Mouse (Mus musculus): ENCODE measurements around the gene Dnajb3. TPM values are rescaled to one million over a fixed set of nuclear protein-coding genes. Genes with fewer than 3 reads are reported as not detected.
"Not testable (repeated sequence)": the region's sequence is repeated elsewhere in the genome, so short reads cannot be mapped to it uniquely, and the experiment has no call there.

The Dnajb3 gene
- polyA plus RNA-seq, 1 experiment from 2014 or later, result 11.9 TPM

GRCm38 (mm10) chr1:88211812-88212211 is 6.2 kb upstream of the Dnajb3 start, which contains the start of gene Ugt1a1:
Ugt1a1 (plus strand) TSS chr1:88211959.
- Histone ChIP-seq H3K9me3 (replicated peaks) (peaks cover 46% of the 10 kb centered on the region), H3K4me1 (peaks cover 18% of the 10 kb centered on the region), H3K27ac (no peak within 1 kb of the TSS), H3K27me3 (replicated peaks) (no peaks in the 10 kb centered on the region), H3K4me2 (no peak within 1 kb of the TSS), H3K4me3 (no peak within 1 kb of the TSS), H3K9ac (no peak within 1 kb of the TSS), H3K36me3 (no peaks in the 10 kb centered on the region)
- ATAC-seq, result no peak
- 54% methylated on average over 8 of the region's 8 CpGs for WGBS (ENCODE audit: insufficient replicate concordance)

GRCm38 (mm10) chr1:88206843-88207479 is 1.4 kb upstream of the Dnajb3 start:
- Histone ChIP-seq H3K27me3 (replicated peaks) (no peaks in the 10 kb centered on the region), H3K4me2 (peak overlapping the region; percentile 49), H3K4me3 (no peak overlapping the region), H3K4me1 (peaks cover 42% of the 10 kb centered on the region), H3K9me3 (replicated peaks) (peaks cover 3% of the 10 kb centered on the region), H3K36me3 (no peaks in the 10 kb centered on the region), H3K9ac (peak overlapping the region; percentile 39; the same call in 1 of the 2 replicates), H3K27ac (peak overlapping the region; percentile 94)
- ATAC-seq, result peak; percentile 91
- WGBS (ENCODE audit: insufficient replicate concordance), result 22% methylated on average over 2 of the region's 2 CpGs

DNA sequence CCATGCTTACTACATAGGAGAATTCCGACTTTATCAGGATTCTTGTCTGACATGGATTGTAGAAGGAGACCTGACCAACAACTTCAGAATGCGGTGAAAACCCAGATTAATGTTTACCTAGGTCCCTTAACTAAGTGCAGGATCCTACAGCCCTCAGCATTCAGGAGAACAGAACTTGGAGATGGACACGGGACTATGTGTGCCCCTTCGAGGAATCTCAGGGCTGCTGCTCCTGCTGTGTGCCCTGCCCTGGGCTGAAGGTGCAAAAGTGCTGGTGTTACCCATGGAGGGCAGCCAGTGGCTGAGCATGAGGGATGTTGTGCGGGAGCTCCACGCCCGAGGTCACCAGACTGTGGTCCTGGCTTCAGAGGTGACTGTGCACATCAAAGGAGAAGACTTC is 5.1 kb downstream of the Dnajb3 start, which contains the start of gene Ugt1a2:
TSS of gene Ugt1a2 (plus strand) at position 146 of the 400 bp plus-strand sequence.
- ATAC-seq, result no peak
- no peak within 1 kb of the TSS for H3K27ac ChIP-seq
- peaks cover 14% of the 10 kb centered on the region for H3K27me3 ChIP-seq (replicated peaks)
- H3K4me1 ChIP-seq, result peaks cover 11% of the 10 kb centered on the region
- H3K4me2 ChIP-seq, result no peak within 1 kb of the TSS
- no peak within 1 kb of the TSS for H3K9ac ChIP-seq
- H3K9me3 ChIP-seq (replicated peaks), result no peaks in the 10 kb centered on the region
- H3K4me3 ChIP-seq, result no peak within 1 kb of the TSS
- no peaks in the 10 kb centered on the region for H3K36me3 ChIP-seq
- 69% methylated on average over 7 of the region's 7 CpGs for WGBS (ENCODE audit: insufficient replicate concordance)

GRCm38 (mm10) chr1:88199996-88200395 is 5.6 kb downstream of the Dnajb3 start:
- no peak overlapping the region for H3K4me2 ChIP-seq
- no peak overlapping the region for H3K9ac ChIP-seq
- ATAC-seq, result no peak
- H3K9me3 ChIP-seq (replicated peaks), result no peaks in the 10 kb centered on the region
- H3K36me3 ChIP-seq, result no peaks in the 10 kb centered on the region
- 59% methylated on average over 2 of the region's 2 CpGs for WGBS (ENCODE audit: insufficient replicate concordance)
- no peak overlapping the region for H3K27ac ChIP-seq
- peaks cover 7% of the 10 kb centered on the region for H3K4me1 ChIP-seq
- peaks cover 14% of the 10 kb centered on the region for H3K27me3 ChIP-seq (replicated peaks)
- H3K4me3 ChIP-seq, result no peak overlapping the region

DNA sequence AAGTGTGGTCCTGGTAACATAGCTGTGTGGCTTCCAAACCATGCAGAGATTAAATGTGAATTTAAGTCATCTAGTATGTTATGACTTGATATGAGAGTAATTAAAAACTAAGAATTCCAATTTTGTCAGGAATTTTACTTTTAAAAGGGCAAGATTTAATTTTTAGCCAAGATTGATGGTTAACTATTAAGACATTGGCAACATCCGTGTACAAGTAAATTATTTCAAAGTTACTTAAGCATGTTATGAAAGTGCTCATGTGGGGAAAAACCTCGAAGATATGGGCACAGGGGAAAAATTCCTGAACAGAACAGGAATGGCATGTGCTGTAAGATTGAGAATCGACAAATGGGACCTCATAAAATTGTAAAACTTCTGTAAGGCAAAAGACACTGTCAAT is 8.1 kb downstream of the Dnajb3 start:
- WGBS (ENCODE audit: insufficient replicate concordance), result 49% methylated on average over 3 of the region's 3 CpGs
- no peak for ATAC-seq
- H3K4me3 ChIP-seq, result no peak overlapping the region
- H3K4me2 ChIP-seq, result no peak overlapping the region
- peaks cover 14% of the 10 kb centered on the region for H3K27me3 ChIP-seq (replicated peaks)
- H3K36me3 ChIP-seq, result no peaks in the 10 kb centered on the region
- H3K9ac ChIP-seq, result no peak overlapping the region
- no peaks in the 10 kb centered on the region for H3K9me3 ChIP-seq (replicated peaks)
- H3K4me1 ChIP-seq, result no peaks in the 10 kb centered on the region
- no peak overlapping the region for H3K27ac ChIP-seq

DNA sequence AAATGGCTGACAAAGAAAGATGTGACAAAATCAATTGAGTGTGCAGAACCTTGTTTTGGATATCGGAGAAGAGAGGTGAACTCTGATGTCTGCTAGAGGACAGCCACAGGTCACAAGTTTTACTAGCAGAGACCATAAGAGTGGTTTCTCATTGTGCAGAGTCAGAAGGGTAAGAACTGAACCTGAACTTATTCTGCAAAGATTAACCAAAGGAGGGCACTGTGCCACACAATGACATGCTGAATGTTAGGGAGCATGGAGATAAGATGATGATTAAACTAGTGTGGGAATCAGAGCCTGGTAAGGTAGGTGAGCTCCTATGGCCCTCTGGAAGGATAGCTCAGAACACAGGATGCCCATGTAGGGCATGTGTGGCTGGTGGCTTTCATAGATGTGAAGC is 9.9 kb downstream of the Dnajb3 start:
- no peaks in the 10 kb centered on the region for H3K4me1 ChIP-seq
- no peak for ATAC-seq
- WGBS (ENCODE audit: insufficient replicate concordance), result 80% methylated on average over 1 of the region's 1 CpGs

DNA sequence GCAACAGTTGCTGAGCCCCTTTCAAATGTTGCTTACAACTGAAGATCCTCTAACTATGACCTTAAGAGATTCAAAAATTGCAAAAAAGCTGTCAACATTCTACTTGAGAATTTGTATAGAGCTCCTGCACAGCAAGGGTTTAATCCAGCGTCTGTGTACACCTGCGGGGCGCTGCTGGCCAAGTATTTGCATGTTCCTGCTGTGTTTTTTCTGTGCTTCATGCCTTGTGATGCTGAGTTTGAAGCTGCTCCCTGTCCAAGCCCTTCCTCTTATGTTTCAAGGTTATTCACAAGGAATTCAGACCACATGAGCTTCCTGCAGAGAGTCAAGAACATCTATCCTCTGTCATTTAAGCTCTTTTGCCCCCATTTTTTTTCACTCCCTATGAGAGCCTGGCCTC is 13.4 kb downstream of the Dnajb3 start:
- H3K27me3 ChIP-seq (replicated peaks), result no peaks in the 10 kb centered on the region
- no peaks in the 10 kb centered on the region for H3K9me3 ChIP-seq (replicated peaks)
- WGBS (ENCODE audit: insufficient replicate concordance), result 64% methylated on average over 3 of the region's 3 CpGs
- no peak overlapping the region for H3K4me3 ChIP-seq
- H3K4me2 ChIP-seq, result no peak overlapping the region
- no peaks in the 10 kb centered on the region for H3K36me3 ChIP-seq
- H3K27ac ChIP-seq, result no peak overlapping the region
- H3K9ac ChIP-seq, result no peak overlapping the region
- H3K4me1 ChIP-seq, result no peaks in the 10 kb centered on the region
- ATAC-seq, result no peak

More for the DNA sequence above, 9.9 kb downstream of the Dnajb3 start:
- Histone ChIP-seq H3K9ac (no peak overlapping the region), H3K9me3 (replicated peaks) (no peaks in the 10 kb centered on the region), H3K27ac (no peak overlapping the region), H3K4me3 (no peak overlapping the region), H3K4me2 (no peak overlapping the region), H3K27me3 (replicated peaks) (peaks cover 14% of the 10 kb centered on the region), H3K36me3 (no peaks in the 10 kb centered on the region)

DNA sequence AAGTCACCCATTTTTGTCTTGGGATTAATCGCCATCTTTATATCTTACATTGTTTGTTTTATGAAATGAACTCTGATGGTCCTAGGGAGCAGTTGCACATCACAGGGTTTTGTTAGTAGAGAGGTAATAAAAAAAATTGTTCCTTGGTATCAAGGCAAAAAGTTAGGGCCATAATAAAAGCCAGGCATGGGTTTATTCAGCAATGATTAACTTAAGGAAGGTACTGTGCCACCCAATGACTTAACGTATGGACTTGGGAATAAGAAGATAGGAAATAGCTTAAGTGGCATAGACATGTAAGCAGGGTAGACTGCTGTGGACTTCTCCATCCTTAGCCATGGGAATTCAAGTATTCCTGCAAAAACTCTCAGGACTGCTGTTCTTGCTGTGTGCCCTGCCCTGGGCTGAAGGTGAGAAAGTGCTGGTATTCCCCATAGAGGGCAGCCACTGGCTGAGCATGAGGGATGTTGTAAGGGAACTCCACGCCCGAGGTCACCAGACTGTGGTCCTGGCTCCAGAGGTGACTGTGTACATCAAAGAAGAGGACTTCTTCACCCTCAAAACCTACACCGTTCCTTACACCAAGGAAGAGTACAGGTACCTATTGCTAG is 19.2 kb downstream of the Dnajb3 start:
- H3K9ac ChIP-seq, result no peak overlapping the region
- H3K9me3 ChIP-seq (replicated peaks), result no peaks in the 10 kb centered on the region
- 68% methylated on average over 5 of the region's 5 CpGs for WGBS (ENCODE audit: insufficient replicate concordance)
- H3K4me2 ChIP-seq, result no peak overlapping the region
- H3K36me3 ChIP-seq, result no peaks in the 10 kb centered on the region
- no peak overlapping the region for H3K4me3 ChIP-seq
- no peaks in the 10 kb centered on the region for H3K4me1 ChIP-seq
- no peak for ATAC-seq
- no peaks in the 10 kb centered on the region for H3K27me3 ChIP-seq (replicated peaks)
- H3K27ac ChIP-seq, result no peak overlapping the region

DNA sequence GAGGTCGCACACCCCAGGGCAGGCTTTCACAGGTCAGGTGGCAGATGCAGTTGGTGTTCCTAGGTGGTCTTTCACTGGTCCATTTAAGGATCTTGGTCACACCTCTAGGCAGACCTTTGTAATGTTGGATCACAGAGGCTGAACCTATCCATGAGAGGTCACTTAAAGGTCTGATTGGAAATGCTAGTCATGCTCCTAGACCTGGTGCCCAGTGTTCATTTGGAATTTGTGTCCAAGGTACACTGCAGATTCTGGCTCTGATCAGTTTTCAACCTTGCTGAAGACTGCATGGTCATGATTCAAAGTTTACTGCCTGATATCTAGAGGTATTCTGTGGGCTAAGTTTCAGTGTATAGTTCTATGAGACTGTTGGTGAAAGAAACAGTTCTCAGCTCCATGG is 25.9 kb downstream of the Dnajb3 start:
- no peak overlapping the region for H3K9ac ChIP-seq
- H3K9me3 ChIP-seq (replicated peaks), result peaks cover 25% of the 10 kb centered on the region
- H3K4me2 ChIP-seq, result no peak overlapping the region
- no peak overlapping the region for H3K27ac ChIP-seq
- WGBS (ENCODE audit: insufficient replicate concordance), result 67% methylated on average over 1 of the region's 1 CpGs
- ATAC-seq, result no peak
- H3K36me3 ChIP-seq, result no peaks in the 10 kb centered on the region
- H3K27me3 ChIP-seq (replicated peaks), result no peaks in the 10 kb centered on the region
- no peaks in the 10 kb centered on the region for H3K4me1 ChIP-seq
- no peak overlapping the region for H3K4me3 ChIP-seq

DNA sequence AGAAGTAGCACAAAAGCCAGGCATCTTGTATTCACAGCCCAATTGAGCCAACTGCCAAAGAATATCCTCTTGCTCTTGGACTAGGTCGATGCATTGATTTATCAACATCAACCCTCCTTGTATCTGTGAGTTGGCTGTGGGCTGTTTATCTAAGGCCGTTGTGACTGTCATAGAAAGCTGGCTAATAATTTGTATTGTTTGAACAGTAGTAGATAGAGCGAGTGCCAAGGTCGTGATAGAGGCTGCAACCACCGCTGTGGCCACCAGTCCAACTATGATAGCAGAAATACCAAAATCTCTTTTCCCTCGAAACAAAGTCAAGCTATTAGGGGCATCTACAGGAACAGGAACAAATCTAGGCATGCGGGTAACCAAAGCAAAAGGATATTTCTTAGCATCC is 33.4 kb downstream of the Dnajb3 start:
- not testable (repeated sequence) for H3K4me3 ChIP-seq; H3K4me1 ChIP-seq; H3K36me3 ChIP-seq; H3K9ac ChIP-seq; H3K4me2 ChIP-seq; ATAC-seq; H3K27me3 ChIP-seq (replicated peaks); H3K27ac ChIP-seq
- 75% methylated on average over 7 of the region's 7 CpGs for WGBS (ENCODE audit: insufficient replicate concordance)
- peaks cover 23% of the 10 kb centered on the region for H3K9me3 ChIP-seq (replicated peaks)

DNA sequence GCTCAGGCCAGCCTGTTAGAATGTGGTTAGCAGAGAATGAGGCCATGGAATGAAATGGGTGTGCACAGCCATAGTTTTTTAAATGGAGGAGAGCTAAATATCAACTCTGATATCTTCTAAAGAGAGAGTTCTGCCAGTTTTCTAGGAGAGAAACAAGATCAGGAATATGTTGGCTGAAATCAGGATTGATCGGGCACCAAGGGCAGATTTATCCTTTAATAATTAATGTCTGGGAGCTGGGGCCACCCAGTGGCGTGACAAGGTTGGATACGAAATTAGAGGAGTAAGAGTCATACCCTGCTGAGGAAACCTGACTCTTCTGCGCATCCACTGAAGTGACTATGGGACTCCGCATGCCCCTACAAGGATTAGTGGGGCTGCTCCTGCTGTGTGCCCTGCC is 39.9 kb downstream of the Dnajb3 start, which contains the start of gene Ugt1a5:
TSS of gene Ugt1a5 (plus strand) at position 302 of the 400 bp plus-strand sequence.
- no peak for ATAC-seq
- Histone ChIP-seq H3K4me3 (no peak within 1 kb of the TSS), H3K9ac (no peak within 1 kb of the TSS), H3K4me2 (no peak within 1 kb of the TSS), H3K9me3 (replicated peaks) (0 out of 2 replicates have a peak, but pooled peaks cover under 1% of the 10 kb centered on the region), H3K4me1 (no peaks in the 10 kb centered on the region), H3K27me3 (replicated peaks) (no peaks in the 10 kb centered on the region), H3K36me3 (no peaks in the 10 kb centered on the region), H3K27ac (no peak within 1 kb of the TSS)
- WGBS (ENCODE audit: insufficient replicate concordance), result 68% methylated on average over 5 of the region's 5 CpGs

DNA sequence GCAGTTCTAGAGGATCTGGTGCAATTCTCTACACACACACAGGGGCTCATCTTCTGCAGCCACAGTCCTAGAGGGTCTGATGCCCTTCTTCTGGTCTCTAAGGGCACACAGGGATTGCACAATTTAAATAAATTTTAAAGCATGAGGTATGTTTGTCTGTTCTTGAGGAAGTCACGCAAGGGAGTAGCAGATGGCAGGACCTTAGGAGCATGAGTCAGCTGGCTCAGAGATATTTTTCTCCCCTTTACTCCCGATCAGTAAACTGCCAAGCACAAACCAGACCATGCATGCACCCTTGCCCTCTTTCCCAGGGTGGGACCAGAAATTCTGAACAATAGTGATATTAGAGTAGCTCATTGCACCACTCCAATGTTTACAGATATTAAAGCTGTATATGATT is 47.2 kb downstream of the Dnajb3 start:
- ATAC-seq, result no peak
- WGBS (ENCODE audit: insufficient replicate concordance), result 52% methylated on average over 2 of the region's 2 CpGs

More for the DNA sequence above, 47.2 kb downstream of the Dnajb3 start:
- Histone ChIP-seq H3K27me3 (replicated peaks) (no peaks in the 10 kb centered on the region), H3K27ac (no peak overlapping the region), H3K4me2 (no peak overlapping the region), H3K9ac (no peak overlapping the region), H3K36me3 (no peaks in the 10 kb centered on the region), H3K4me1 (no peaks in the 10 kb centered on the region), H3K4me3 (no peak overlapping the region), H3K9me3 (replicated peaks) (no peaks in the 10 kb centered on the region)

Data from liver, embryonic 12.5 days (tissue).